Mouse (Mus musculus): ENCODE results near the gene C4b. TPM values are rescaled to one million over a fixed set of nuclear protein-coding genes. Genes with fewer than 3 reads are reported as not detected.

Gene C4b
- total RNA-seq, 2 experiments from 2014 or later = 7.6 to 10.3 TPM

Small RNA genes lying within 50 kb of the gene (microRNA-seq; reads per million reads assigned to microRNA genes)
- gene Gm27471 = 0 reads per million in 2 experiments

Other genes starting within 250 kb of the C4b start
- not detected for gene Btnl6, start 226.5 kb downstream of the C4b start, total RNA-seq (2021)
- 10 to 100 TPM; 10.9 to 11.9 TPM for gene Notch4, start 179.6 kb downstream of the C4b start, total RNA-seq (2021)
- 1 to 10 TPM; 1.9 to 2.9 TPM for gene Gpsm3, start 154.1 kb downstream of the C4b start, total RNA-seq (2021)
- 10 to 100 TPM; 52.7 to 56.1 TPM for gene Pbx2, start 152.6 kb downstream of the C4b start, total RNA-seq (2021)
- under 1 TPM; 0.55 to 0.71 TPM for gene Ager, start 146.0 kb downstream of the C4b start, total RNA-seq (2021)
- 10 to 100 TPM; 71.4 to 76.3 TPM for gene Rnf5, start 140.2 kb downstream of the C4b start, total RNA-seq (2021)
- 100 to 1,000 TPM; 169 to 174 TPM for gene Agpat1, start 139.6 kb downstream of the C4b start, total RNA-seq (2021)
- 1 to 10 TPM; 3.9 to 5.1 TPM for gene Egfl8, start 127.9 kb downstream of the C4b start, total RNA-seq (2021)
- 10 to 100 TPM; 45.8 to 46.4 TPM for gene Ppt2, start 115.4 kb downstream of the C4b start, total RNA-seq (2021)
- 100 to 1,000 TPM; 171 to 183 TPM for gene Prrt1, start 114.3 kb downstream of the C4b start, total RNA-seq (2021)
- gene Fkbpl, start 99.1 kb downstream of the C4b start, total RNA-seq (2021) = 10 to 100 TPM; 12.0 to 17.0 TPM
- 10 to 100 TPM; 72.7 to 72.8 TPM for gene Atf6b, start 96.7 kb downstream of the C4b start, total RNA-seq (2021)
- 1 to 10 TPM; 1.2 to 1.6 TPM for gene Tnxb, start 73.3 kb downstream of the C4b start, total RNA-seq (2021)
- not detected for gene Cyp21a1, start 60.7 kb upstream of the C4b start, total RNA-seq (2021)
- 10 to 100 TPM; 52.2 to 57.6 TPM for gene Stk19, start 93.1 kb upstream of the C4b start, total RNA-seq (2021)
- gene Dxo, start 93.1 kb upstream of the C4b start, total RNA-seq (2021) = 10 to 100 TPM; 35.9 to 37.1 TPM
- gene Skiv2l, start 106.3 kb upstream of the C4b start, total RNA-seq (2021) = 10 to 100 TPM; 64.0 to 65.9 TPM
- 10 to 100 TPM; 30.9 to 37.9 TPM for gene Nelfe, start 106.5 kb upstream of the C4b start, total RNA-seq (2021)
- under 1 TPM in 1 of 2 experiments, not detected in 1; 0.30 TPM for gene Cfb, start 118.6 kb upstream of the C4b start, total RNA-seq (2021)
- 1 to 10 TPM; 6.9 to 7.3 TPM for gene Zbtb12, start 135.6 kb upstream of the C4b start, total RNA-seq (2021)
- not detected for gene Gm20547, start 138.2 kb upstream of the C4b start, total RNA-seq (2021)
- gene C2, start 154.4 kb upstream of the C4b start, total RNA-seq (2021) = 1 to 10 TPM; 1.5 to 3.6 TPM
- 100 to 1,000 TPM; 166 to 167 TPM for gene Ehmt2, start 154.6 kb upstream of the C4b start, total RNA-seq (2021)
- under 1 TPM; 0.55 to 0.66 TPM for gene Slc44a4, start 170.6 kb upstream of the C4b start, total RNA-seq (2021)
- gene Neu1, start 187.4 kb upstream of the C4b start, total RNA-seq (2021) = 10 to 100 TPM; 42.9 to 44.0 TPM
- gene Hspa1b, start 215.4 kb upstream of the C4b start, total RNA-seq (2021) = 10 to 100 TPM in 1 of 2 experiments, 1 to 10 TPM in 1; 9.9 to 15.0 TPM
- not detected for gene Gm20481, start 226.0 kb upstream of the C4b start, total RNA-seq (2021)
- 10 to 100 TPM; 10.8 to 12.6 TPM for gene Hspa1a, start 228.3 kb upstream of the C4b start, total RNA-seq (2021)
- gene Hspa1l, start 228.8 kb upstream of the C4b start, total RNA-seq (2021) = under 1 TPM; 0.27 to 0.34 TPM
- 10 to 100 TPM; 17.3 to 18.0 TPM for gene Lsm2, start 238.0 kb upstream of the C4b start, total RNA-seq (2021)